17 mouse cellular contexts compared by ENCODE assay signal in genomic region chr4:105004135-105004534, GRCm38 (mm10).
"Had no signal": no experiment of that assay in that cellular context is flagged by ENCODE, and none has a peak within 500 bp of the region (broad histone marks: within the 10 kb centered on the region; RNA-seq: fewer than 3 reads in every experiment).

No protein-coding gene starts in this region.

- H3K9me3 ChIP-seq: limb, embryonic 10.5 days; liver, embryonic 15.5 days; neural tube, embryonic 15.5 days had no signal

- H3K4me3 ChIP-seq: left cerebral cortex, adult 2 months; limb, embryonic 10.5 days; liver, embryonic 15.5 days; megakaryocyte, embryonic 14.5 days; myocyte; neural tube, embryonic 15.5 days had no signal

- DNase-seq: kidney, adult 8-10 months; kidney, postnatal 25 days; lung, adult 2 months; lung, postnatal 4 days; right cerebral cortex, adult 18-20 months; right cerebral cortex, postnatal 25 days; thymus, adult 18-20 months; thymus, postnatal 25 days had no signal

- H3K4me1 ChIP-seq: limb, embryonic 10.5 days; liver, embryonic 15.5 days; megakaryocyte, embryonic 14.5 days; neural tube, embryonic 15.5 days had no signal

- H3K4me2 ChIP-seq: liver, embryonic 11.5 days; liver, embryonic 15.5 days; neural tube, embryonic 15.5 days had no signal

- H3K9ac ChIP-seq: liver, embryonic 15.5 days; neural tube, embryonic 15.5 days had no signal

- H3K27ac ChIP-seq: left cerebral cortex, adult 2 months; limb, embryonic 10.5 days; liver, embryonic 15.5 days; neural tube, embryonic 15.5 days had no signal

- H3K27me3 ChIP-seq: liver, embryonic 15.5 days; megakaryocyte, embryonic 14.5 days; neural tube, embryonic 15.5 days had no signal

- H3K36me3 ChIP-seq: limb, embryonic 10.5 days; liver, embryonic 15.5 days; neural tube, embryonic 15.5 days had no signal

- ATAC-seq: intestine, postnatal 0 days; lung, postnatal 0 days had no signal
